Mouse (Mus musculus): Measurements from ENCODE around the gene Sgsm2.
A peak's percentile ranks its signal among the peaks of the same experiment; 100 is the strongest.

Gene Sgsm2

DNA sequence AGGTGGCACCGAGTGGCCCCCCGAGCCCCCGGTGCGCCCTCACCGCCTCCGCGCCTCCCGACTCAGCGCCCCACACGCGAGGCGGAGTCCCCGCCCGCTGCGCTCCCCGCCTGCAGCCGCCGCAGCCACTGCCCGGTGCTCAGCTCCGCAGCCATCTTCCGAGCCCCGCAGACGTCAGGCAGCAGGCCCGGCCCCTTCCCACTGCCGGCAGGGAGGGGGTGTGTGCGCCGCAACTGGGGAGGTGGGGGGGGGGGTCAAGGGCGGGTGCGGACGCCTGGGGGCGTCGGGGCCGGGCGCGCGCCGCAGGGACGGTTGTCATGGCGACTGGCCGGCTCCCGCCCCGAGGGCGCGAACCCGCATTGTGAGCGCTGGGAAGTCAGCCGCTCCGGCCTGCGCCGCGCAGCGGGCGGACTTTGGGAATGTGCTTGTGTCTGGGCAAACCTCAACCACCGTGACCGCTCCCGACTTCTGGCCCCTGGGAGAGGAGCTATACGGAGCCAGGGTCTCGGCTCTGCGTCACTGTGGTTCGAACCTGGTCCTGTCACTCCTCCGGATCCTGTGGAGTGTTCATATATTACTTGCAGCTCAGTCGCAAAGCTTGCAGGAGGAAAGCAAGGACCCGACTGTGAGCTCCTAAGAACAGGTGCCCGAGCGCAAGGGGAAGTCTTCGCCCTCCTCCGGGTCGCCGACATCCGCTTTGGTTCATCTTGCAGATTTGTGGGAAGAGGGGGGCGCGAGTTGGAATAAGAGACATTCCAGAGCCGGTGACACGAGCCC lies at the start of gene Sgsm2:
Sgsm2 (minus strand) TSS at position 160 of the 777 bp plus-strand sequence.
- peak; percentile 87 for DNase-seq (ENCODE audit: inconsistent ontology term)

DNA sequence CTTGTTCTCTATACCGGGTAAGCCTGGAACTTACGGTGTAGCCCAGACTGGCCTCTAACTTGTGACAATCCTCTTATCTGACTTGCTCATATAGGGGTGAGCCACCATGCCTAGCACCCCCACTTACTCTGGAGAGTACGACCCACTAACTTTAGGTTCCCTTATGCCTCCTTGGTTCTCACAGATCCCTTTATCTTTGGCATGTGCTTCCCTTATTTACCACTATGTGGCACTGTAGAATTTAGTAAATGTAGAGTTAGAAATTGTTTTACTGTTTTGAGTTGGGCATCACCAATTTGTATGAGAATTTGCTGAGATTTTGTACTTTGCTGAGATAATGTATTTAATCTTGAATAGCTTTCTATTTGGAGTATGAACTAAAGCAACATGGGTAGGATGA lies 49.5 kb upstream of the Sgsm2 start:
- no peak for DNase-seq (ENCODE audit: inconsistent ontology term)

- no peak for DNase-seq (ENCODE audit: inconsistent ontology term)
These were observed 33.5 kb upstream of the Sgsm2 start for GRCm38 (mm10) chr11:74930391-74930790.

DNA sequence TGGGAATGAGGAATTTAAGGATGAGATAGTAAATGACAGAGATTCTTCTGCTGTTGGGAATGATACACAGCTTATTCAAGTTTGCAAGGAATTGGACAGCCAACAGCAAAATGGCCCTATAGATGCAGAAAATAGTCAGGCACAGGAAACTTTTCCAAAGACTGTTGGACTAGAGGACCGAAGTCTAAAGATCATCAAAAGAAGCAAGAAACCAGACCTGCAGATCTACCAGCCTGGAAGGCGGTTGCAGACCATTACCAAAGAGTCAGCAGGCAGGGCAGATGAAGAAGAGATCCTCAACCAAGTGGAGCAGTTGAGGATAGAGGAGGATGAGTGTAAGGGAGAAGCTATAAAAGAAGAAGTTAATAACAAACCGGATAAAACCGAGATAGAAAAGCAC lies 32.3 kb upstream of the Sgsm2 start:
- no peak for DNase-seq (ENCODE audit: inconsistent ontology term)

DNA sequence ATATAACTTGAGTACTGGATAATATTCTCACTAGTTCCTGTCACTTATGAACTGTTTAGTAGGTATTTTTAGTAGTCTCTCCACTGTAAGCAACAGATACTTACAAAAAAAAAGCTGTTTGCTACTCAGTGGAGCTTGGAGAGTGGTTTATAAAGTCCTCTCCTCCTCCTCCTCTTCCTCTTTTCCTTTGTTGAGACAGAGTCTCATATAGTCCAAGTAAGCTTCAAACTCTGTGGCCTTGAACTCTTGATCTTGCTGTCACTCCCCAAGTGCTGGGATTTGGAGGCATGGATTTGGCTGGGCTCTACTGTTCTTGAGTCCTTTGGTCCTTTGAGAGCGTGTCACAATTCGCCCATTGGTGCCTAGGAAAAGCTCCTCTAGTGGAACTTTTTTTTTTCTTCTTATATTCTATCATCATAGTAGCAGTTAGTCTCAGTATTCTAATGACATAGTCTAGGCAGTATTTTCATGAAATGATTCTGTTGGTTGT lies 30.4 kb upstream of the Sgsm2 start:
- no peak for DNase-seq (ENCODE audit: inconsistent ontology term)

DNA sequence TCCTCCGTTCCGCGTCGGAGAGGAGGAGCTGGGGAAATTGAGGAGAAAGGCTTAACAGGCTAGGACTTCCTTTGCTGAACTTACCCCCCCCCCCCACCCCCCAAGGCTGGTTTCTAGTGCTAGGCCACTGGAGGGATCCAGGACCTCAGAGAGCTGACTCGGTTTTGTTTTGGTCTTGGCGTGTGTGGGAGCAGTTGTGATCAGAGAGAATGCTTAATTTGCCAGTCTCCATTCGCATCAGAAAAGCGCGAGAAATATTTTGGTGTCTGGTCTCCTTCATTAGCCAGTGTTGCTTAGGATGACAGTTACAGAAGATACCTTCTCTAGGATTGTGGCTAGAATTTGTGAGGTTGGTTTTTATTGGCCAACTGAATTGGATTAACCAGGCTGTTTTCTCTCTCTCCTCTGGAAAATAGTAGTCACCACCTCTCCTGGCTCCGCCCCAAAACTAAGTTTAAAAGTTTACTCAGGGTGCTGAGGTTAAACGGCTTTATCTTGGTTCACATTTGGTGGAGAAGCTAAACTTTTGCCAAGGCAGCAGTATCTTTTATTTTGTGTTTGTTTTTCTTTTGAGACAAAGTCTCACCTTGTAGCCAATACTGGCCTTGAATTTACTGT lies 29.6 kb upstream of the Sgsm2 start:
- no peak for DNase-seq (ENCODE audit: inconsistent ontology term)

GRCm38 (mm10) chr11:74925577-74926387 lies 28.9 kb upstream of the Sgsm2 start, which contains the start of the genes Smg6 and Srr:
Smg6 (plus strand) TSS chr11:74925823.
Srr (minus strand) TSS chr11:74925948.
- DNase-seq (ENCODE audit: inconsistent ontology term): peak; percentile 99

GRCm38 (mm10) chr11:74924149-74924548 lies 27.3 kb upstream of the Sgsm2 start:
- DNase-seq (ENCODE audit: inconsistent ontology term): peak; percentile 16

GRCm38 (mm10) chr11:74919249-74919648 lies 22.4 kb upstream of the Sgsm2 start:
- DNase-seq (ENCODE audit: inconsistent ontology term): no peak

DNA sequence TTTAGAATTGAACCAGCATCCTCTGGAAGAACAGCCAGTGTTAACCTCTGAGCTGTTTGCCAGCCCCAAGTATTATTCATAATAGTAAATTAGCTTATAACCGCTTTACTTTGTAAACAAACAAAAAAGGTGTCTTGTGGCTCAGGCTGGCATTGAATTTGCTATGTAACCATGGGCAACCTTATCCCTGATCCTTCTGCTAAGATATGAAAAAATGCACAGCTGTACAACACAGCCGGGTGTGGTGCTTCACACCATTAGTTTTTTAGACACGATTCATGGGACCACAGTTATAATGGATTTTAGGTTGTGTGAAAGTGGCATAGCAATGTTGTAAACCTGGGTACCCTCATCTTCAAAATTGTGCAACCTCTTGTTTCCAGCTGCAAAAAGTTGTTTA lies 15.6 kb upstream of the Sgsm2 start:
- no peak for DNase-seq (ENCODE audit: inconsistent ontology term)

DNA sequence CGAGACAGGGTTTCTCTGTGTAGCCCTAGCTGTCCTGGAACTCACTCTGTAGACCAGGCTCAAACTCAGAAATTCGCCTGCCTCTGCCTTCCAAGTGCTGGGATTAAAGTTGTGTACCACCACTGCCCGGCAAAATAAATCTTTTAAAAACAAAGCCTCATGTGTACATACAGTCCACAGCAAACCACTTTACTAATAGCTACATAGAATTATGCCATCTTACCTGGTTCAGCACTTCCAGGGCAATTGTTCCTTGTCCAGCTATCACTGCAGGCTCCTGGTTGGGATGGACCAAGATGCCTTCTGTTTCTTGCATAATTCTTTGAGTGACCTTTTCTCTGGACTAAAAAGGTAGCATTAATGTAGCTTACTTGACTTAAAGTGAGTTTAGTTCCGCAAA lies 13.1 kb upstream of the Sgsm2 start:
- no peak for DNase-seq (ENCODE audit: inconsistent ontology term)

- no peak for DNase-seq (ENCODE audit: inconsistent ontology term)
These were observed 11.9 kb upstream of the Sgsm2 start for GRCm38 (mm10) chr11:74908618-74909399.

- DNase-seq (ENCODE audit: inconsistent ontology term): no peak
These were observed 11.0 kb upstream of the Sgsm2 start for GRCm38 (mm10) chr11:74907850-74908249.

- no peak for DNase-seq (ENCODE audit: inconsistent ontology term)
These were observed 5.6 kb upstream of the Sgsm2 start for GRCm38 (mm10) chr11:74902416-74902815.

GRCm38 (mm10) chr11:74901555-74901954 lies 4.7 kb upstream of the Sgsm2 start:
- no peak for DNase-seq (ENCODE audit: inconsistent ontology term)

DNA sequence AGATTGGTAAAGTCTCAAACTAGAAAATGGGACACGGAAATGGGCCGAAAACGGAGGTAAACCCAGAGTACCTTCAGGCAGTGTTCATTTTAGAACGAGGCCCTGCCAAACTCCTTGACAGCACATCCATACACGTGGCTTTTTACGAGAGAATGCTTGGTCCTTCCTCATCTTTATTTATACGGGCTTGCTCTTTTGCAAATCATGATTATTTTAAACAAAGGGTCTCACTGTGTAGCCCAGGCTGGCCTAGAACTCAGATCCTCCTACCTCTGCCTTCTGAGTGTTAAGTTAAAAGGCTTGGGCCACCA lies 1.6 kb upstream of the Sgsm2 start:
- DNase-seq (ENCODE audit: inconsistent ontology term): no peak

DNA sequence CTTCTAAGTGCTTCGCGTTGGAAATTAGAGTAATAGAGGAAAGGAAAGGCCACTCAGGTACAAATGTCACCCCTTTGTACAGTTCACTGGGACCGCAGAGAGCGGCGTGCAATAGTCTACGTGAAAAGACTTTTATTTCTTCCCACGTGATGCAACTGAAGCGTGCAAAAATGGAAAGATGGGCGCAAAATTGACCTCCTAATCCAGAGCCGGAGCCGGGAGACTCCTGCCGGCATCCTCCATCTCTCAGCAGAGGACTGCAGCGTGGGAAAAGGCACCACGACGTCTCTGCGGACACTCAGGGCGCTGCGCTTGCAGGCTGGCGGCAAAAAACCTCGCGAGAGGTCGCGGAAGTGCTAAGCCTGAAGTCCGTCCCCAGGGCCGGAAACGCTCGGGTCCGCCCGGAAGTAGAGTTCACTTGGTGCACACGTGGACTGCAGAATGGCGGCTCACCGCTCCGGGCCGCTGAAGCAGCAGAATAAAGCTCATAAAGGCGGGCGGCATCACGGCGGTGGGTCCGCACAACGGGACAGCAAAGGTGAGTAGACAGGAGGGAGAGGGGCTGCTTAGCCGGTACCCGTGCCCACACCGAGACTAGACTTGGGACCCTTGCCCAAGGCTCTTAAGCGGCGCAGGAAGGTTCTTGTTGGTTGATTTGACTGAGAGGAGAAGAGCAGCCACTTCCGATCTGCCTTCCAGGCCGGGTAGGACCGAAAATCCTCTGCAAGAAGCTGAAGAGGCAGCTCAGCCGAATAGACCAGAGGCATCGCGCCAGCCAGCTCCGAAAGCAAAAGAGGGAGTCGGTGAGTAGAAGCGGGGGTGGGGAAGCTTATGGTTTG lies 1.0 kb upstream of the Sgsm2 start, which contains the start of gene Tsr1:
Tsr1 (plus strand) TSS at position 394 of the 839 bp plus-strand sequence.
- DNase-seq (ENCODE audit: inconsistent ontology term): peak; percentile 93

GRCm38 (mm10) chr11:74895980-74896900 lies 620 bp downstream of the Sgsm2 start:
- DNase-seq (ENCODE audit: inconsistent ontology term): peak; percentile 92

DNA sequence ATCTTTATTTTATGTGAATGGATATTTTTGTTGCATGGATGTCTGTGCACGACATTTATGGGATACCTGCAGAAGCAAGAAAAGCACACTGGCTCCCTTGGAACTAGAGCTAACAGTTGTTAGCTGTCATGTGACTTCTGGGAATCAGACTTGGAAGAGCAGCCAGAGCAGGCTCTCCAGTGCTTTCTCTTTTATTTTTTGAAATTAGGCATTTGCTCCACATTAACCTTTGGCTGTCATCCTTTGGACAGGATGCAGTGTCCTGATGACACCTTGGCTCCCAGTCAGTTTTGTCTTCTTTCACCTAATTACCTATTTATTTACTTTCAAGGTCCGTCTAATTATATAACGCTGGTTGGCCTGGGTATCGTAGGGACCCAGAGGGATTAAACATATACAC lies 2.2 kb downstream of the Sgsm2 start:
- DNase-seq (ENCODE audit: inconsistent ontology term): no peak

DNA sequence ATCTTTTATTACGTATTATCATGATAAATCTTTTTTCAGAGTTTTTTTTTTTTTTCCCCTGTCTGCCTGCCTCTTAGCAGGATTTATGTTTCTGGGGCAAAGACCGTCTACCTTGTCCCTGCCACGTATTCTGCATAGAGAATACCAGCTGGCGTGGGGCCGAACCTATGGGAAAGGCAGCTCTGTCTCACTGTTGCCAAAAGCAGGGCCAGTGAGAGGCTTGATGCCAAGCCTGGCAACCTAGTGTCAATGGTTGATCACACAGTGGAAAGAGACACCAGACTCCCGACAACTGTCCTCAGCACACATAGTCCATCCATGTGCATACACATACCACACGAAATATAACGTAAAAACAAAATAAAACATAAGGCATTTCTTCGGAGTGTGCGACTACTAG lies 13.8 kb downstream of the Sgsm2 start:
- no peak for DNase-seq (ENCODE audit: inconsistent ontology term)

Data from Muller cell, postnatal 12 days (primary cell).